ENCODE assay signal across 9 mouse cellular contexts in the genomic region with DNA sequence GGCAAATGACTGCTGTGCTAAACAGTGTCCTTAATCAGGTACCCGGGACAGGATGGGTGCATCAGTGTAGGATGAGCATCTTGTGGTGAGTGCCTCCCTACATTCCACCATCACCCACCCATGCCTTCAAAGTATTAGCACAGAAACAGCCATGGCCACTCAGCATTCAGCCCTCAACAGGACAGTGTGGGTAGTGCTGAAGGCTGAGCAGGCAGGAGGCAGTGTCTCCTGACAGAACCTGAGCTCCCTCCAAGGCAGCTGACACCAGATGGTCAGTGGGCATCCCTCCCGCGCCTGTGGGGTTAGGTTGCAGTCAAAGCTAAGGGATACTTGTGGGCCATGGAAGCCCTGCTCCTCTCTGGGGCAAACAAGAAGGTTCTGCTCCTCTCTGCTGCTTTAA.
A peak's percentile ranks its signal among the peaks of the same experiment; 100 is the strongest.
DNase-seq lines count a peak whose midpoint lies in the region; ATAC-seq and TF ChIP-seq lines count a peak whose summit lies in the region.
"Had no signal": no experiment of that assay in that cellular context is flagged by ENCODE, and none has a peak within 500 bp of the region (broad histone marks: within the 10 kb centered on the region; RNA-seq: fewer than 3 reads in every experiment).

No protein-coding gene starts in this region.

- H3K9me3 ChIP-seq in kidney, embryonic 14.5 days (ENCODE audit: control insufficient read depth, low read length) = no peaks in the 10 kb centered on the region

- intact Hi-C loops in heart, postnatal 14 days (cut with DNase I) = loop anchor here (10.0 kb wide), 1 partner anchor 127 kb away; no protein-coding TSS in a partner anchor

- ATAC-seq in kidney, embryonic 14.5 days (ENCODE audit: low FRiP score, low TSS enrichment) = peak; percentile 85
- ATAC-seq in monocyte, adult 5-6 weeks (replicated peaks; ENCODE audit: insufficient number of reproducible peaks, low FRiP score, low TSS enrichment, poor library complexity, severe bottlenecking) = no peak

- H3K4me3 ChIP-seq in kidney, embryonic 14.5 days (ENCODE audit: low read length) = no peak overlapping the region

- H3K27me3 ChIP-seq in kidney, embryonic 14.5 days (ENCODE audit: control insufficient read depth, insufficient read depth, low read length) = no peaks in the 10 kb centered on the region

- TF ChIP-seq CTCF in brain, embryonic 14.5 days (IDR thresholded peaks at IDR 0.05; ENCODE audit: borderline replicate concordance, extremely low read depth, insufficient read depth, insufficient read length) = peak; percentile 24; the same call in 1 of the 2 replicates

- peaks cover 7% of the 10 kb centered on the region; the same call in 1 of the 2 replicates for H3K4me1 ChIP-seq in kidney, embryonic 14.5 days (ENCODE audit: control insufficient read depth, insufficient read depth, low read length)

- no peak for DNase-seq in kidney, postnatal 36 days
- DNase-seq in brain, embryonic 14.5 days (ENCODE audit: low read depth) = no peak
- DNase-seq in cerebellum, postnatal 25 days = peak; percentile 93 to 95
- DNase-seq in heart, postnatal 14 days = peak; percentile 48 to 59
- no peak for DNase-seq in urinary bladder, postnatal 36 days (ENCODE audit: low spot score in 2 of 2)
- DNase-seq in neural tube, embryonic 10.5 days (ENCODE audit: extremely low spot score, low spot score) = no peak

- no peak for TF ChIP-seq POLR2A in brain, embryonic 14.5 days (IDR thresholded peaks at IDR 0.05; ENCODE audit: borderline replicate concordance, extremely low read depth, insufficient read depth, insufficient read length, poor library complexity, severe bottlenecking)

- no peak overlapping the region for H3K4me2 ChIP-seq in kidney, embryonic 14.5 days (replicated peaks; ENCODE audit: low read depth, low read length)

- 0 out of 2 replicates have a peak overlapping the region, but pooled peaks have one; percentile 4 for H3K27ac ChIP-seq in kidney, embryonic 14.5 days (ENCODE audit: low read depth, low read length)
- H3K27ac ChIP-seq: macrophage had no signal

- H3K36me3 ChIP-seq in kidney, embryonic 14.5 days (ENCODE audit: control insufficient read depth, insufficient read depth, low read length) = peaks cover 49% of the 10 kb centered on the region

- whole genome bisulfite sequencing in kidney, embryonic 14.5 days = 45% methylated on average over 3 of the region's 3 CpGs

- no peak overlapping the region for H3K9ac ChIP-seq in kidney, embryonic 14.5 days (ENCODE audit: low read depth, low read length)

Comparison
In these comparisons a context has a peak if more than half of its experiments do, and no peak if none do; other contexts are left out.
1. DNase-seq: peak in cerebellum, postnatal 25 days (2 of 2) and heart, postnatal 14 days (2 of 2); none in kidney, postnatal 36 days (0 of 2), brain, embryonic 14.5 days (single experiment), urinary bladder, postnatal 36 days (0 of 2) and neural tube, embryonic 10.5 days (single experiment).